Mouse (Mus musculus) MEL (cell line): Measurements from ENCODE around the gene Gm21985.

Experiments used
- CTCF ChIP-seq, 3 experiments: IDR thresholded peaks in 2 of 3; conservative IDR thresholded peaks in 1 of 3; 2 replicates each; pipeline ENCODE4 v1.5.1; 2011 to 2012; ENCODE audit warnings: low read length in 3 of 3, low read depth in 2 of 3, mild to moderate bottlenecking in 2 of 3, improper control_type of control experiment in 1 of 3, inconsistent platforms in 1 of 3, mixed read lengths in 1 of 3, moderate library complexity in 1 of 3; ENCODE audit not compliant: control insufficient read depth in 1 of 3, insufficient read depth in 1 of 3, poor library complexity in 1 of 3, severe bottlenecking in 1 of 3
- EP300 ChIP-seq, 2 experiments: IDR thresholded peaks; 2 replicates each; pipeline ENCODE4 v1.6.1; 2011; ENCODE audit warnings: improper control_type of control experiment in 2 of 2, low read length in 2 of 2, low read depth in 1 of 2, mild to moderate bottlenecking in 1 of 2
- MYB ChIP-seq: IDR thresholded peaks from 2 replicates; pipeline ENCODE4 v1.6.1; 2011; ENCODE audit warnings: mild to moderate bottlenecking, low read depth, low read length, improper control_type of control experiment
- NRF1 ChIP-seq: IDR thresholded peaks from 2 replicates; pipeline ENCODE4 v1.6.1; 2014; ENCODE audit warnings: low read depth, mild to moderate bottlenecking, inconsistent platforms, low read length, improper control_type of control experiment, moderate library complexity; ENCODE audit not compliant: poor library complexity, insufficient read depth, severe bottlenecking
- POLR2A ChIP-seq, 2 experiments: IDR thresholded peaks; 2 replicates each; pipeline ENCODE4 v1.6.1; 2011 to 2012; ENCODE audit warnings: low read length in 2 of 2, mild to moderate bottlenecking in 2 of 2, control low read depth in 1 of 2, improper control_type of control experiment in 1 of 2, low read depth in 1 of 2, moderate library complexity in 1 of 2; ENCODE audit not compliant: control insufficient read depth in 1 of 2, insufficient read depth in 1 of 2, poor library complexity in 1 of 2
- RAD21 ChIP-seq: IDR thresholded peaks from 2 replicates; pipeline ENCODE4 v1.6.1; 2011; ENCODE audit warnings: mild to moderate bottlenecking, low read depth, low read length, improper control_type of control experiment
- SIN3A ChIP-seq: IDR thresholded peaks from 2 replicates; pipeline ENCODE4 v1.6.1; 2012; ENCODE audit warnings: low read length, improper control_type of control experiment, inconsistent platforms
- SMC3 ChIP-seq: IDR thresholded peaks from 2 replicates; pipeline ENCODE4 v1.6.1; 2011; ENCODE audit warnings: low read depth, low read length, improper control_type of control experiment
- ZMIZ1 ChIP-seq: IDR thresholded peaks from 2 replicates; pipeline ENCODE4 v1.6.1; 2012; ENCODE audit warnings: low read depth, mild to moderate bottlenecking, inconsistent platforms, low read length, improper control_type of control experiment, moderate library complexity
- ZNF384 ChIP-seq: IDR thresholded peaks from 2 replicates; pipeline ENCODE4 v1.6.1; 2012; ENCODE audit warnings: low read depth, mild to moderate bottlenecking, inconsistent platforms, low read length, improper control_type of control experiment

- no peak for TF ChIP-seq NRF1
- TF ChIP-seq SMC3 = no peak
- TF ChIP-seq POLR2A (IDR thresholded peaks at IDR 0.05; ENCODE audit: control insufficient read depth in 1 of 2, insufficient read depth in 1 of 2, low read depth in 1 of 2, low read length in 2 of 2, poor library complexity in 1 of 2) = no peak
- no peak for TF ChIP-seq CTCF (IDR thresholded peaks at IDR 0.05 in 2 of 3, conservative IDR thresholded peaks at IDR 0.05 in 1 of 3; ENCODE audit: control insufficient read depth in 1 of 3, insufficient read depth in 1 of 3, low read depth in 2 of 3, low read length in 3 of 3, poor library complexity in 1 of 3, severe bottlenecking in 1 of 3)
- TF ChIP-seq MYB = no peak
- no peak for TF ChIP-seq SIN3A
- TF ChIP-seq EP300 (IDR thresholded peaks at IDR 0.05; ENCODE audit: low read depth in 1 of 2, low read length in 2 of 2) = no peak
- no peak for TF ChIP-seq ZNF384
- TF ChIP-seq RAD21 = no peak
- no peak for TF ChIP-seq ZMIZ1
Observed at GRCm38 (mm10) chr2:112315638-112316037, 49.5 kb downstream of the Gm21985 start.
